Mouse (Mus musculus): ENCODE results near the gene Mutyh. TPM values are rescaled to one million over a fixed set of nuclear protein-coding genes. Genes with fewer than 3 reads are reported as not detected.

Gene Mutyh
- polyA plus RNA-seq, 1 experiment from 2014 or later: 1.7 TPM

DNA sequence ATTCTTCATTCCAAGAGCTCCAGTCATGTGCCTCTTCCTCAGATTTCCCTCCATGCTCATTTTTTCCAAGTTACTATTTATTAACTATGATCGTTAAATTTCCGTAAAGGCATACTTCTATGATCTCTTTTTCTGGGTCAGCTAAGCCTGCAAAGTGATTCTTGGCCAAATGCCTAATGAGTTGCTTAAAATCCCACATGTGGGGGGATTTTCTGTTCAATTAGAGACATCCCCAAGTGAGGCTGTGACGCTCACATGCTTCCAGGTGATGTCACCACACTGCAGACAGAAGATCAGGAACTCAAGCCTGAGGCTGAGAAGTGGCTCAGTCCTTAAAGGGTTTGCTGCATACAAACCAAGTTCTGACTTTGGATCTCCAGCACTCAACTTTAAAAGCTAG, 42.4 kb downstream of the Mutyh start:
- WGBS (ENCODE audit: insufficient replicate concordance): 80% methylated on average over 3 of the region's 3 CpGs
- Histone ChIP-seq H3K4me3 (ENCODE audit: low read depth, low read length) (no peak overlapping the region), H3K4me1 (ENCODE audit: insufficient read depth) (no peaks in the 10 kb centered on the region), H3K9ac (replicated peaks) (no peak overlapping the region), H3K4me2 (ENCODE audit: low read depth, low read length) (no peak overlapping the region), H3K27me3 (ENCODE audit: insufficient read depth, low read length) (no peaks in the 10 kb centered on the region; the same call in 1 of the 2 replicates), H3K36me3 (replicated peaks; ENCODE audit: insufficient read depth, low read length) (no peaks in the 10 kb centered on the region), H3K9me3 (ENCODE audit: low read length) (no peaks in the 10 kb centered on the region), H3K27ac (ENCODE audit: low read depth) (no peak overlapping the region)
- DNase-seq: no peak
- no peak for TF ChIP-seq CTCF (IDR thresholded peaks at IDR 0.05; ENCODE audit: low read depth)
- TF ChIP-seq EP300 (IDR thresholded peaks at IDR 0.05; ENCODE audit: low read depth): no peak
- no peak for ATAC-seq

DNA sequence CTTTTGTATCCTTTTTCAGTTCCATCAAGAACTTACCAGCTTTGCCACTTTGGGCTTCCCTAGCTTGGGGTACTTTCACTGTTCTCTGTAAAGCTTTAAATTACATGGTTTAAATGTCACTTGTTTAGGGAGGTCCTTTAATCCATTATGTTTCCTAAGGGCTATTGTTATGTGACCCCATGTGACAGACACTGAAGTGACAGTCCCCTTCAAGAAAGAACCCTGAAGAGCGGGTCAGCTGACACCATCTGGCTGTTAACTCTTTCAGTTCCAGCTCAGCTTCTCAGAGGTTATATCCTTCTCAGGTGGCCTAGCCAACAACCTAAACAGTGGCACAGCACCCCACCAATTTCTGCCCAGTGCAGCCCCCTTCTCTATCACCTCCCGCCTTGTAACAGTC, 46.8 kb downstream of the Mutyh start:
- DNase-seq (no peak), ATAC-seq (no peak)
- Histone ChIP-seq H3K4me2 (ENCODE audit: low read depth, low read length) (no peak overlapping the region), H3K4me1 (ENCODE audit: insufficient read depth) (no peaks in the 10 kb centered on the region), H3K36me3 (replicated peaks; ENCODE audit: insufficient read depth, low read length) (no peaks in the 10 kb centered on the region), H3K27ac (ENCODE audit: low read depth) (no peak overlapping the region), H3K4me3 (ENCODE audit: low read depth, low read length) (no peak overlapping the region), H3K27me3 (ENCODE audit: insufficient read depth, low read length) (no peaks in the 10 kb centered on the region; the same call in 1 of the 2 replicates), H3K9ac (replicated peaks) (no peak overlapping the region), H3K9me3 (ENCODE audit: low read length) (no peaks in the 10 kb centered on the region)
- WGBS (ENCODE audit: insufficient replicate concordance): 27% methylated on average over 2 of the region's 2 CpGs
- no peak for TF ChIP-seq CTCF (IDR thresholded peaks at IDR 0.05; ENCODE audit: low read depth)
- TF ChIP-seq EP300 (IDR thresholded peaks at IDR 0.05; ENCODE audit: low read depth): no peak

DNA sequence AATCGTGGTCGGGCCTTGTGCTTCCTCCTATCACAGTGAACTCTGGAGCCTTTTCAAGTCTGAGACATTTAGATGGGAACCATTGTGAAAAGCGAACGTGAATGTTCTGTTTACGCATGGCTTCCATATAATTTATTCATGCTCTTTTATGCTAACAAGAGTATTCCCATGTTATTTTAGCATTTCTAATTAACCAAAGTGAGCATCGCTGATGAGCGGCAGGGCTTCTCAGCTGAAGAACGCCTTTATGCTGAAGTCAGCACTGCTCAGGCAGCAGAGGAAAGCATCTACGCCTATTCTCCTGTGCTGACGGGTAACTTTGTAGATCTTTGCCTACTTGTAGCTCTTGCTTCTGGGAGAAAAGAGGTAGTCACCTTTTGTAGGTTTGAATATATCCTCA, 49.7 kb downstream of the Mutyh start:
- WGBS (ENCODE audit: insufficient replicate concordance): 82% methylated on average over 10 of the region's 10 CpGs
- DNase-seq (no peak), ATAC-seq (no peak)
- Histone ChIP-seq H3K27ac (ENCODE audit: low read depth) (no peak overlapping the region), H3K4me3 (ENCODE audit: low read depth, low read length) (no peak overlapping the region), H3K9me3 (ENCODE audit: low read length) (no peaks in the 10 kb centered on the region), H3K9ac (replicated peaks) (no peak overlapping the region), H3K27me3 (ENCODE audit: insufficient read depth, low read length) (no peaks in the 10 kb centered on the region; the same call in 1 of the 2 replicates), H3K4me1 (ENCODE audit: insufficient read depth) (no peaks in the 10 kb centered on the region), H3K36me3 (replicated peaks; ENCODE audit: insufficient read depth, low read length) (no peaks in the 10 kb centered on the region), H3K4me2 (ENCODE audit: low read depth, low read length) (no peak overlapping the region)
- TF ChIP-seq CTCF (IDR thresholded peaks at IDR 0.05; ENCODE audit: low read depth) (no peak), EP300 (IDR thresholded peaks at IDR 0.05; ENCODE audit: low read depth) (no peak)

DNA sequence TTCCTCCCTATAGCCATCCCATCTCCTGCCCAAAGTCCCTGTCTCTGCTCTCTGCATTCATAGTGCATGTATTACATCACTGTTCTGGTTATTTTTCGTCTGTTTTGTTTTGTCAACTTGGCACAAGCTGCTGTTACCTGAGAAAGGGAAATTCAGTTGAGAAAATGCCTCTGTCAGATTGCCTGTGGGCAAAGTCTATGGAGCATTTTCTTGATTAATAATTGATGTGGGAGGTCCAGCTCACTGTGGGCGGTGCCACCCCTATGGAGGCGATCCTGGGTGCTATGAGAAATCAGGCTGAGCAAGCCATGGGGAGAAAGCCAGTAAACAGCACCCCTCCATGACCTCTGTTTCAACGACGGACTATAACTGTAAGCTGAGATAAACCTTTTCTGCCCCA, 52.2 kb downstream of the Mutyh start:
- DNase-seq (no peak), ATAC-seq (no peak; the same call in 1 of the 2 replicates)
- Histone ChIP-seq H3K36me3 (replicated peaks; ENCODE audit: insufficient read depth, low read length) (no peaks in the 10 kb centered on the region), H3K9me3 (ENCODE audit: low read length) (no peaks in the 10 kb centered on the region), H3K4me2 (ENCODE audit: low read depth, low read length) (no peak overlapping the region), H3K4me3 (ENCODE audit: low read depth, low read length) (no peak overlapping the region), H3K27ac (ENCODE audit: low read depth) (no peak overlapping the region), H3K4me1 (ENCODE audit: insufficient read depth) (no peaks in the 10 kb centered on the region), H3K27me3 (ENCODE audit: insufficient read depth, low read length) (no peaks in the 10 kb centered on the region), H3K9ac (replicated peaks) (no peak overlapping the region)
- TF ChIP-seq CTCF (IDR thresholded peaks at IDR 0.05; ENCODE audit: low read depth) (no peak), EP300 (IDR thresholded peaks at IDR 0.05; ENCODE audit: low read depth) (no peak)
- WGBS (ENCODE audit: insufficient replicate concordance): 57% methylated on average over 5 of the region's 5 CpGs

DNA sequence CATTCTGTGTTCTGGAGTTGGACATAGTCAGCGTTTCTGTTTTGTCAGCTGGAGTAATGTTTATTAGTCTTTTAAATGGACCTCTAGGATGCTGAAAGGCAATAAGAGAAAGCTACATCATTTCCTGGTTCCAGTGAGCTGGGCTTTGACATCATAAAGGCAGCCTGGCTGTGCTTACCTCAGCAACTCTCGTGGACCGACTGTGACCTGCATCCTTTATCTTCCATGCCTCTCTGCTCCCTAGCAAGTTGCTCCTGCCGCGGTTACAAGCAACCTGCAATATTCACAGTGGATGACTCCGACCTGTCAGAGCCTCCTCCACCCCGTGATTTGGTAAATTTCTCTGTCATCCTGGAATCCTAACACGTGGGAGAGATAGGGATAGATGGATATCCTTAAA, 54.5 kb downstream of the Mutyh start:
- Histone ChIP-seq H3K27ac (ENCODE audit: low read depth) (no peak overlapping the region), H3K9ac (replicated peaks) (no peak overlapping the region), H3K9me3 (ENCODE audit: low read length) (no peaks in the 10 kb centered on the region), H3K4me2 (ENCODE audit: low read depth, low read length) (no peak overlapping the region), H3K4me3 (ENCODE audit: low read depth, low read length) (no peak overlapping the region), H3K36me3 (replicated peaks; ENCODE audit: insufficient read depth, low read length) (no peaks in the 10 kb centered on the region), H3K4me1 (ENCODE audit: insufficient read depth) (no peaks in the 10 kb centered on the region), H3K27me3 (ENCODE audit: insufficient read depth, low read length) (no peaks in the 10 kb centered on the region)
- 62% methylated on average over 8 of the region's 8 CpGs for WGBS (ENCODE audit: insufficient replicate concordance)
- DNase-seq (no peak), ATAC-seq (no peak)
- TF ChIP-seq CTCF (IDR thresholded peaks at IDR 0.05; ENCODE audit: low read depth) (no peak), EP300 (IDR thresholded peaks at IDR 0.05; ENCODE audit: low read depth) (no peak)

Other genes with a start within 250 kb of the Mutyh start
- 2.9 TPM in 2 replicates for gene Ccdc17, start 211.1 kb upstream of the Mutyh start, polyA plus RNA-seq (2015; fragmentation: Nextera tagmentation; extraction: Ambion mirVana)
- gene Nasp, start 179.8 kb upstream of the Mutyh start, polyA plus RNA-seq (2015; fragmentation: Nextera tagmentation; extraction: Ambion mirVana): 30.0 and 30.6 TPM in 2 replicates
- 320 and 321 TPM in 2 replicates for gene Akr1a1, start 156.0 kb upstream of the Mutyh start, polyA plus RNA-seq (2015; fragmentation: Nextera tagmentation; extraction: Ambion mirVana)
- gene Prdx1, start 122.2 kb upstream of the Mutyh start, polyA plus RNA-seq (2015; fragmentation: Nextera tagmentation; extraction: Ambion mirVana): 2,167 and 2,192 TPM in 2 replicates
- gene Mmachc, start 99.3 kb upstream of the Mutyh start, polyA plus RNA-seq (2015; fragmentation: Nextera tagmentation; extraction: Ambion mirVana): 10.8 and 10.9 TPM in 2 replicates
- gene Ccdc163, start 99.2 kb upstream of the Mutyh start, polyA plus RNA-seq (2015; fragmentation: Nextera tagmentation; extraction: Ambion mirVana): 6.1 and 8.4 TPM in 2 replicates
- 5.8 and 6.2 TPM in 2 replicates for gene Tesk2, start 86.8 kb upstream of the Mutyh start, polyA plus RNA-seq (2015; fragmentation: Nextera tagmentation; extraction: Ambion mirVana)
- 9.2 and 9.3 TPM in 2 replicates for gene Toe1, start 83 bp upstream of the Mutyh start, polyA plus RNA-seq (2015; fragmentation: Nextera tagmentation; extraction: Ambion mirVana)
- 0.22 TPM in 1 of 2 replicates, not detected in the other for gene Hpdl, start 14.0 kb downstream of the Mutyh start, polyA plus RNA-seq (2015; fragmentation: Nextera tagmentation; extraction: Ambion mirVana)
- 0.06 TPM in 2 replicates for gene Zswim5, start 69.7 kb downstream of the Mutyh start, polyA plus RNA-seq (2015; fragmentation: Nextera tagmentation; extraction: Ambion mirVana)
- 245 and 255 TPM in 2 replicates for gene Urod, start 186.7 kb downstream of the Mutyh start, polyA plus RNA-seq (2015; fragmentation: Nextera tagmentation; extraction: Ambion mirVana)
- 4.7 and 5.2 TPM in 2 replicates for gene Hectd3, start 187.6 kb downstream of the Mutyh start, polyA plus RNA-seq (2015; fragmentation: Nextera tagmentation; extraction: Ambion mirVana)
- 18.4 and 18.5 TPM in 2 replicates for gene Eif2b3, start 211.7 kb downstream of the Mutyh start, polyA plus RNA-seq (2015; fragmentation: Nextera tagmentation; extraction: Ambion mirVana)